ENCODE assay signal across 17 mouse cellular contexts in the genomic region with DNA sequence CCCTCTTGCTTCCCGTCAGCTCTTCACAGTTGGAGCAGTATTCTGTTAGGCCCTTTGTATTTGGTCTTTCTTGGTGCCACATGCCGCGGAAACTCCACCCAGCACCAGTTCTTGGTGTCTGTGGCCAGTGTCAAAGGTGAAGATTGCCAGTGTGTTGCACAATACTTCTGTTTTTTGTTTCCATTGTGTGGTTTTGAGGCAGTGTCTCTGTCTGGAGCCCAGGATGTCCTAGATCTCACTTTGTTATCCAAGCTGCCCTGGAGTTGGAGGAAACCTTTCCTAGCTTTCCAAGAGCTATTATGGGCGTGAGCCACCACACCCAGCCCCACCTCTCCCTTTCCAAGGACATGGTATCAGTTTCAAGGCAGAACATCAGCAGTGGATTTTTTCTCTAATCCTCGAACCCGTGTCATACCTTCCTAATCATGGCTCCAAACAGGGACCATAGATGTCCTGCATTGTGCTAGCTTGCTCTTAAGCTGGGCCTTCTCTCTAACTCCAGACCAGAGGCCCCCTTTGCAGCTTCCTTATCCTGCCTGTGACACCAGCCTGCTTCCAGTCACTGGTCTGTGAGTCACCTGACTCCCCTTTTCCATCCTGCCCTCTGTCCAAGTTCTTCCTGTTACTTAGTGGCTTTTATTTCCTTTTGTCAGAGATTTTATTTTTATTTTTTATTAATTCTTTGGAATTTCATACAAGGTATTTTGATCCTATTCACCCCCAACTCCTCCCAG. TPM values are rescaled to one million over a fixed set of nuclear protein-coding genes. Genes with fewer than 3 reads are reported as not detected.
DNase-seq lines count a peak whose midpoint lies in the region; ATAC-seq and TF ChIP-seq lines count a peak whose summit lies in the region.
"Had no signal": no experiment of that assay in that cellular context is flagged by ENCODE, and none has a peak within 500 bp of the region (broad histone marks: within the 10 kb centered on the region; RNA-seq: fewer than 3 reads in every experiment).

No protein-coding gene starts in this region.

- DNase-seq in hindbrain, embryonic 10.5 days (ENCODE audit: low spot score), result no peak
- no peak for DNase-seq in hindbrain, embryonic 14.5 days (ENCODE audit: low spot score)
- DNase-seq in ovary, adult 18-20 months (ENCODE audit: low spot score), result no peak
- no peak for DNase-seq in embryonic facial prominence, embryonic 10.5 days (ENCODE audit: low spot score)
- DNase-seq: adrenal gland, postnatal 10 days; B cell, adult 2 months; cerebellum, adult 11 months; liver, embryonic 13.5 days; right cerebral cortex, postnatal 4 days; thymus, postnatal 14 days had no signal

- WGBS in hindbrain, embryonic 10.5 days, result 56% methylated on average over 6 of the region's 6 CpGs
- 69% methylated on average over 6 of the region's 6 CpGs for WGBS in hindbrain, embryonic 14.5 days
- WGBS in bone marrow, adult 2 months, result 40% methylated on average over 6 of the region's 6 CpGs
- WGBS in embryonic facial prominence, embryonic 10.5 days, result 79% methylated on average over 6 of the region's 6 CpGs

- H3K4me3 ChIP-seq in hindbrain, embryonic 10.5 days, result no peak overlapping the region
- no peak overlapping the region for H3K4me3 ChIP-seq in hindbrain, embryonic 14.5 days (replicated peaks; ENCODE audit: low read length)
- no peak overlapping the region for H3K4me3 ChIP-seq in C2C12 (ENCODE audit: insufficient read depth, poor library complexity, severe bottlenecking)
- H3K4me3 ChIP-seq in bone marrow, adult 2 months (replicated peaks; ENCODE audit: control insufficient read depth, low read depth, low read length), result no peak overlapping the region
- no peak overlapping the region for H3K4me3 ChIP-seq in embryonic facial prominence, embryonic 10.5 days
- H3K4me3 ChIP-seq: heart, adult 2 months; liver, embryonic 13.5 days had no signal

- H3K27ac ChIP-seq in hindbrain, embryonic 10.5 days, result 0 out of 2 replicates have a peak overlapping the region, but pooled peaks have one; percentile 16
- H3K27ac ChIP-seq in hindbrain, embryonic 14.5 days, result no peak overlapping the region
- H3K27ac ChIP-seq in bone marrow, adult 2 months (ENCODE audit: control insufficient read depth, insufficient read depth, low read depth, low read length, poor library complexity), result peak overlapping the region; percentile 72
- H3K27ac ChIP-seq in embryonic facial prominence, embryonic 10.5 days (replicated peaks), result no peak overlapping the region
- H3K27ac ChIP-seq: heart, adult 2 months; hindbrain, postnatal 0 days; liver, embryonic 13.5 days had no signal

- H3K4me2 ChIP-seq in hindbrain, embryonic 14.5 days (replicated peaks), result no peak overlapping the region
- H3K4me2 ChIP-seq: liver, embryonic 13.5 days had no signal

- peaks cover 38% of the 10 kb centered on the region for H3K4me1 ChIP-seq in hindbrain, embryonic 10.5 days (replicated peaks)
- peaks cover 10% of the 10 kb centered on the region for H3K4me1 ChIP-seq in hindbrain, embryonic 14.5 days (replicated peaks; ENCODE audit: control insufficient read depth, insufficient read depth, low read length)
- H3K4me1 ChIP-seq in bone marrow, adult 2 months (ENCODE audit: control insufficient read depth, insufficient read depth, low read length), result peaks cover 4% of the 10 kb centered on the region; the same call in 1 of the 2 replicates
- H3K4me1 ChIP-seq in embryonic facial prominence, embryonic 10.5 days, result peaks cover 3% of the 10 kb centered on the region; the same call in 1 of the 2 replicates

- no peaks in the 10 kb centered on the region for H3K79me3 ChIP-seq in C2C12 (ENCODE audit: low read depth)

- H3K27me3 ChIP-seq in hindbrain, embryonic 10.5 days (ENCODE audit: insufficient read depth, poor library complexity, severe bottlenecking), result no peaks in the 10 kb centered on the region
- no peaks in the 10 kb centered on the region for H3K27me3 ChIP-seq in hindbrain, embryonic 14.5 days (ENCODE audit: control insufficient read depth, insufficient read depth, low read length)
- no peaks in the 10 kb centered on the region for H3K27me3 ChIP-seq in C2C12 (ENCODE audit: control insufficient read depth, insufficient read depth, insufficient read length)
- no peaks in the 10 kb centered on the region for H3K27me3 ChIP-seq in embryonic facial prominence, embryonic 10.5 days (replicated peaks; ENCODE audit: low read depth, poor library complexity, severe bottlenecking)
- H3K27me3 ChIP-seq: liver, embryonic 13.5 days; Patski had no signal

- no peaks in the 10 kb centered on the region for H3K9me3 ChIP-seq in hindbrain, embryonic 10.5 days
- no peaks in the 10 kb centered on the region for H3K9me3 ChIP-seq in hindbrain, embryonic 14.5 days (ENCODE audit: control insufficient read depth, low read length)
- H3K9me3 ChIP-seq in embryonic facial prominence, embryonic 10.5 days, result no peaks in the 10 kb centered on the region
- H3K9me3 ChIP-seq: liver, embryonic 13.5 days had no signal

- TF ChIP-seq POLR2A in bone marrow, adult 2 months (IDR thresholded peaks at IDR 0.05; ENCODE audit: borderline replicate concordance, control insufficient read depth, low read depth, low read length), result no peak

- no peak overlapping the region for H3K9ac ChIP-seq in hindbrain, embryonic 14.5 days
- H3K9ac ChIP-seq: liver, embryonic 13.5 days had no signal

- no peak for TF ChIP-seq CTCF in C2C12 (IDR thresholded peaks at IDR 0.05; ENCODE audit: control insufficient read depth, insufficient read depth, insufficient read length)
- no peak for TF ChIP-seq CTCF in bone marrow, adult 2 months (IDR thresholded peaks at IDR 0.05; ENCODE audit: control insufficient read depth, insufficient read depth, low read length)

- H3K36me3 ChIP-seq in hindbrain, embryonic 10.5 days, result peaks cover 31% of the 10 kb centered on the region
- no peaks in the 10 kb centered on the region for H3K36me3 ChIP-seq in hindbrain, embryonic 14.5 days (replicated peaks; ENCODE audit: control insufficient read depth, insufficient read depth)
- H3K36me3 ChIP-seq in C2C12 (ENCODE audit: control insufficient read depth, insufficient read depth), result no peaks in the 10 kb centered on the region
- no peaks in the 10 kb centered on the region; the same call in 1 of the 2 replicates for H3K36me3 ChIP-seq in embryonic facial prominence, embryonic 10.5 days (replicated peaks)
- H3K36me3 ChIP-seq: liver, embryonic 13.5 days had no signal

- H3K79me2 ChIP-seq in C2C12 (ENCODE audit: control insufficient read depth, insufficient read depth), result no peaks in the 10 kb centered on the region

- no peak overlapping the region for H3ac ChIP-seq in C2C12 (ENCODE audit: control insufficient read depth, insufficient read length, low read depth)

- no peak for ATAC-seq in hindbrain, embryonic 14.5 days (ENCODE audit: low FRiP score)
- ATAC-seq in megakaryocyte progenitor cell, adult 5-6 weeks (replicated peaks; ENCODE audit: poor library complexity), result peak; percentile 90
- ATAC-seq in CD4-positive, CD25-positive, alpha-beta regulatory T cell, adult 4 months, result no peak
- ATAC-seq: hindbrain, postnatal 0 days; Patski had no signal

TF ChIP-seq in C2C12, 6 proteins besides CTCF, POLR2A, EP300 and RAD21:
- TF ChIP-seq FOSL1 (IDR thresholded peaks at IDR 0.05; ENCODE audit: insufficient read depth, low read length, poor library complexity, severe bottlenecking), result no peak
- peak; percentile 78 for TF ChIP-seq CEBPB (IDR thresholded peaks at IDR 0.05; ENCODE audit: low read depth)

RNA-seq across cellular contexts. Expression of gene Snx10, which starts 9.9 kb away (rescaled TPM):
- polyA plus RNA-seq in hindbrain, embryonic 10.5 days (2016; fragmentation: Nextera tagmentation; extraction: Ambion mirVana), result 35.8 and 41.9 TPM in 2 replicates
- polyA plus RNA-seq in hindbrain, embryonic 14.5 days (2014; fragmentation: Nextera tagmentation; extraction: Ambion mirVana), result 60.3 and 69.1 TPM in 2 replicates
- polyA plus RNA-seq in C2C12 (2012; fragmentation: generic; extraction: Trizol), result 1.1 TPM
- 13.7 and 18.5 TPM in 2 replicates for polyA plus RNA-seq in bone marrow, adult 2 months (2011; ENCODE audit: insufficient read depth, insufficient read length, low replicate concordance, missing spikeins)
- 66.9 and 67.8 TPM in 2 replicates for total RNA-seq in megakaryocyte progenitor cell, adult 5-6 weeks (2015)
- 54.1 and 55.1 TPM in 2 replicates for total RNA-seq in megakaryocyte progenitor cell, adult 5-6 weeks (2017)
- polyA plus RNA-seq in CD4-positive, CD25-positive, alpha-beta regulatory T cell, adult 4 months (2017; shearing (Covaris generic)), result 10 to 100 TPM; 27.6 to 32.1 TPM
- 22.7 and 24.0 TPM in 2 replicates for polyA plus RNA-seq in embryonic facial prominence, embryonic 10.5 days (2016; fragmentation: Nextera tagmentation; extraction: Ambion mirVana)

Comparison
In these comparisons a context has a peak if more than half of its experiments do, and no peak if none do; other contexts are left out.
1. H3K27ac ChIP-seq: peak in hindbrain, embryonic 10.5 days (single experiment) and bone marrow, adult 2 months (single experiment); none in hindbrain, embryonic 14.5 days (single experiment) and embryonic facial prominence, embryonic 10.5 days (single experiment).